Mouse (Mus musculus) cerebellum, adult 11 months (tissue): ENCODE measurements around the gene Iqcf1.

Experiments
- DNase-seq: peaks from one replicate; pipeline ENCODE4 v3.0.0; 2022

Gene Iqcf1

DNA sequence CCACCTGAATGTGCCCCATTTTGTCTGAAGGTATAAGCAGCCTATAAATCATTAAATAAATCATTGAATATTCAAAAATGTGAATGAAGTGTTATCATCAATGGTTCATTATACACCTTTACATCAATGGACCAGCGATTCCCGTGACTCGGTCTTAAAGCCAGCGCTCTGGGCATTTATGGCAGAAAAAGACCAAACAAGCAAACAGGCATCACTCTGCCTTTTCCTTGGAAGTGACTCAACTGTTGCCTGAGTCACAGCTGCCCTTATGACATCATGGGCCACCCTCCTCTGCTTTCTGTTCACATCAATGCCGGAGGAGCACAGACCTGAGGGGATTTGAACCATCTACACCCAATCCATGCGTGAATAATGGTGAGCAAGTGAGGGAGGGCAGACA lies at the start of gene Iqcf1:
Gene Iqcf1 (plus strand): TSS at position 301 of the 400 bp plus-strand sequence.
- no peak for DNase-seq

DNA sequence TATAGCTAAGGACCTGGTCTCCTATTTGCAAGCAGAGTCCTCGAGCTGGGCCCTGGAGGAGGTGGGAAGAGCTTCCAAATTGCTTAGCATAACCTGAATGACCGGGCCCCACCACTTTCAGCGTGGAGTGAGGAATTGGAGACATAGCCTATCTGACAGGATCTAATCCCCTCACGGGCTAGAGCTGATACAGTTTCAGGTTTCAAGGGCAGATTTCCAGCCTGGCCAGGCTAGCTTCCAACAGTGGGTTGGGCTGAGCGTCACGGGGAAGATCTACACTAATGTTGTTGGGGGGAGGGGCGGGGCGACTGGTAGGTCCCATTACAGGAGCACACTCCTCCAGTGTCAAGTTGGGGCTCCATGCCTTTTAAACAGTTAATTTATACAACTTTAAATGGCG lies 49.1 kb upstream of the Iqcf1 start:
- DNase-seq, result no peak

DNA sequence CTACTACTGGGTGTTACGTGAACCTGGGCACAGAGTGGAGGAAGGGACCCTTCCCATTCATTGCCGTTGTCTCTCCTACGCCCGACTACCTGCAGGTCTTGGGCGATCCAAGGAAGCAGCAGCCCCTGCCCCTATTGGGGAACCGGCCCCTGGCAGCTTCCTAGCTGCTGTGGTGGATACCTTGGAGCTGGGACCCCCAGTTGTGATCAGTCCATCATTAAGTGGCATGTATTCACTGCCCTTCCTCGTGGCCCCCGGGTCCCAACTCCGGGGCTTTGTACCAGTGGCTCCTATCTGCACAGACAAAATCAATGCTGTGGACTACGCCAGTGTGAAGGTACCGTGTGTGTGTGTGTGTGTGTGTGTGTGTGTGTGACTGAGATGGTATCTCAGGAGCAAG lies 48.5 kb upstream of the Iqcf1 start:
- DNase-seq, result no peak

DNA sequence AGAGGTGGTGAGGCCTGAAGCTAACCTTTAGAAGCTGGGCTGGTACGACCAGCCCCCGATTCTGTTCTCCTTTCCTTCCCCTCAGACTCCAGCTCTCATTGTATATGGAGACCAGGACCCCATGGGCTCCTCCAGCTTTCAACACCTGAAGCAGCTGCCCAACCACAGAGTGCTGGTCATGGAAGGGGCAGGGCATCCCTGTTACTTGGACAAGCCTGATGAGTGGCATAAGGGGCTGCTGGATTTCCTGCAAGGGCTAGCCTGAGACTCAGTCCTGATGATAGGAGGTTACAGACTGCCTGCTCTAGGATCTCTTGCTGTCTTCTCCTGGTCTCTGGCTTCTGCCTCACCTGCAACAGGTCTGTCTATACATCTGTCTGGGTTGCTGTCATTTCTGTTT lies 47.9 kb upstream of the Iqcf1 start:
- no peak for DNase-seq

DNA sequence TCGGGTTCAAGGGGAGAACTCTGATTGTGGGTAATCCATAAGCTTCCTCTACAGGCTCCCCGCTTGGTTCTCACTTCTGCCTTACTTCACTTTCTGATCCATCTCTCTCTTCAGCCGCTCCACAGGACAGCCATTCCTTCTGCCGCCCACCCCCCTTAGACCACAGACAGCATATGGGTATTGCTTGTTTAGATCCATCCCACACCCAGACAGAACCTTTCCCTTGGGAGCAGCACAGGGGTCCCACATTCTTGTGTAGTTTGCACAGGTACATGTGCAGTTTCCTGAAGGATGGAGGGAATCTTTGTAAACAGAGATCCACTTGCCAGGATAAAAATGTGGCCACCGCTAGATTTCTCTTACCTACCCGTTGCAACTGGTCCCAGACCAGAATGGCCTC lies 47.4 kb upstream of the Iqcf1 start:
- no peak for DNase-seq

DNA sequence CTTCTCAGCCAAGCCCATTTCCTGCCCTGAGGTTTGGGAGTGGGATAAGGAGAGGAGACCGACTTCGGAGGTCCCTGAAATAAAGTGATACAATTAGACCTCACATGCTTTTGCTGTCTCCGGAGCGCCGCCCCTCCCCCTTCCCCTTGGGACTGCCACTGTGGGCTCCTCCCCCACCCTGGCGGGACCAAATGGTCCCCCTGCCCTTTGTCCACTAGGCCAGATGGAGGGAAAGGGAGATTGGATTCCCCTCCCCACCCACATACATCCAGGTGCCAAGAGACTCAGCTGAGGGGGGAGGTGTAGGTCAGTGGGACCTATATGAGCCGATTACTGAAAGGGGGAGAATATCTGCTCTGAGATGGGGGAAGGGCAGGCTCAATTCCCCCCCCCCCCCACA lies 46.9 kb upstream of the Iqcf1 start:
- DNase-seq, result peak; percentile 84

DNA sequence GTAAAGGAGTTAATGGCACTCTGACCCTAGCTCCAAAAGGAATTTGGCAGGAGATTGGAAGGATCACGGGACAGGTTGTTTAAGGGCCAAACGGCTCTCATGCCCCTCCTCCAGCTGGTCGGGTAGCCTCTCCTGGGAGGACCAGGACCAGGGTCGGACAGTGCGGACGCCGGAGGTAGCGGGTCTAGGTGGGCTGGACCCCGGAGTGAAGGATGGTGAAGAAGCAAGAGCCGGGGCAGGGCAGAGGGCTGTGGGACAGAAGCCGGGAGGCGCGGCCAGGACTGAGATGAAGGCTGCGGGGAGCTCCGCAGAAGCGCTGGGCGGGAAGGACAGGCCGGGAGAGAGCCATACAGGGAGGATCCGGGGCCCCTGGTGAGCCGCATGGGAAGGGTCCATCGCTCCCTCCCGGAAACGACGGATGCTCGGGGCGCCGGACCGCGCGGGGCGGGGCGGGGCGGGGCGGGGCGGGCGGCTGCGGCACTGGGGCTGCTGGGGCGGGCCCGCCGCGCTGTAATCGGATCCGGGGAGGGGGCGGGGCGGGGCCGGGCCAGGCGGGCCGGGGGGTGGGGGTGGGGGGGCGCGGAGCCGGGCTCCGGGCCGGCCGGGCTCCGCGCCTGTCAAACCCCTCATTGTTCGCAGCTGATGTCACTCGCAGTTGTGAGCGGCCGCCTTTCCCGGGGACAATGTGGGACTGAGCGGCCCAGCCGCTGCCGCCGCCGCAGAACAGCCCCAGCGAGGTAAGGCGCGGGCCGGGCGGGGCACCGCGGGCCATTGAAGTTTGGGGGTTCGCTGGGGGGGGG lies 46.3 kb upstream of the Iqcf1 start, which contains the start of gene Pcbp4:
Gene Pcbp4 (plus strand): TSS at position 21 of the 800 bp plus-strand sequence.
- DNase-seq, result no peak

DNA sequence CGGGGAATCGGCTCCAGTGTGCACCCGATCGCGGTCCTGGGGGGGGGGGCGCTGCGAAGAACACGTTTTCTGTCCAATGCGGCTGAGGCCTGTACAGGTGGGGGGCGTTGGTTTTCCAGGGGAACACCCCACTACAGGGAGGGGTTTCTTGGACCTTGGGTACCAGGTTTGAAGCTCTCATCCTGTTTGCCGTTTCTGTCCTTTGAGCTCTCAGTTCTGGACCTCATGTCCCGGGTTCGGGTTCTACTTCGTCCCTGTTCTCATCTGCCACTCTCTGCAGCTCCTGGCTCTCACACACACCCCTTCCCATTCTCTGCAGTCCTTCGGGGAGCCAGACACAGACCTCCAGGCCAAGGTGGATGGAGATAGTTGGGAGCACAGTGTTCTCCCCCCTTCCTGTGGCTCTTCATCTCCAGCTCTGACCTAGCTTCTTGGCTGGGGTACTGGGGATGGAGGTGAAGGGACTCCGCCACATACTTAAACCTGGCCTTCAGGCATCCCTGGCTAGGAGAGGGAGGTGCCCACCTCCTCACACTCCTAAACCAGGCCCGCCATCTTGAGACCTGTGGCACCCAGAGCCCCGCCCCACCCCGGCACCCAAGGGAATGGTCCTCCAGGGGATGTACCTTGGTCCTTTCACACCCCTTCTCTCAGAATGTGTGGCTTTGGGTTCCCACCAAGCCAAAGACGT lies 45.6 kb upstream of the Iqcf1 start:
- DNase-seq, result no peak

DNA sequence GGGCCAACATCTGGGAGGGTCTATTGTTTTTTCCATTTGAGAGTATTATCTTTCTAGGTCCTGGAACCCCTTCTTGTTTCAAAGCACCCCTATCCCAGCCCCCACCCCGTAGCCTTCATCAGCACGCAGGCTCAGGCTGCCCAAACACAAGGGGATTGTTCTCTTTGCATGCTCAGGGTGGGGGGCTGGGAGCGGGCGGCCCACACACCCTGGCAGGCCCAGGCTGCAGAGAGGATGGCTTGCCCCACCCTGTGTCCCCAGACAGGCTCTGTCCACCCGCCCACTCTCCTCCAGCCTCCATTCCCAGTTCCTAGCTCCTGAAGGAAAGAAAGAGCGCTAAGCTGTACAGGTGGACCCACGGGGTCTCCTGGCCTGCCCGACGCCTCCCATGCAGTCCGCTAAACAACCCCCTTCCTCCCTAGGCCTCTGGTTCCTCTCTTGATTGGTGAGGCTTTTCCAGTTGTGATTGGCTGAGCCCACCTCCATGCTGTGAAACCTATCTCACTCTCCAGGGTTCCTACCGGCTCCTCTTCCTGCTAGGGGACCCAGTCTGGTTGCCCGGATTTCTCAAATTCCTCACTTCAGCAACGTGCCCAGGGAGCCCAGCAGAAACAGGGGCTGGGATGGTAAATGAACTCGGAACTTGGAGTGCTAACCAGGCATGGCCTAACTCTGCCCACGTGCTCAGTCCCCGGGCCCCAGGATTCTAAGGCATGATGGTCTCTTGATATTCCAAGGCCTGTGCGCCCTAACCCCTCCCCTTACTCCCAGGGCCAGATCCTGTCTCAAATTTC lies 44.7 kb upstream of the Iqcf1 start:
- no peak for DNase-seq

DNA sequence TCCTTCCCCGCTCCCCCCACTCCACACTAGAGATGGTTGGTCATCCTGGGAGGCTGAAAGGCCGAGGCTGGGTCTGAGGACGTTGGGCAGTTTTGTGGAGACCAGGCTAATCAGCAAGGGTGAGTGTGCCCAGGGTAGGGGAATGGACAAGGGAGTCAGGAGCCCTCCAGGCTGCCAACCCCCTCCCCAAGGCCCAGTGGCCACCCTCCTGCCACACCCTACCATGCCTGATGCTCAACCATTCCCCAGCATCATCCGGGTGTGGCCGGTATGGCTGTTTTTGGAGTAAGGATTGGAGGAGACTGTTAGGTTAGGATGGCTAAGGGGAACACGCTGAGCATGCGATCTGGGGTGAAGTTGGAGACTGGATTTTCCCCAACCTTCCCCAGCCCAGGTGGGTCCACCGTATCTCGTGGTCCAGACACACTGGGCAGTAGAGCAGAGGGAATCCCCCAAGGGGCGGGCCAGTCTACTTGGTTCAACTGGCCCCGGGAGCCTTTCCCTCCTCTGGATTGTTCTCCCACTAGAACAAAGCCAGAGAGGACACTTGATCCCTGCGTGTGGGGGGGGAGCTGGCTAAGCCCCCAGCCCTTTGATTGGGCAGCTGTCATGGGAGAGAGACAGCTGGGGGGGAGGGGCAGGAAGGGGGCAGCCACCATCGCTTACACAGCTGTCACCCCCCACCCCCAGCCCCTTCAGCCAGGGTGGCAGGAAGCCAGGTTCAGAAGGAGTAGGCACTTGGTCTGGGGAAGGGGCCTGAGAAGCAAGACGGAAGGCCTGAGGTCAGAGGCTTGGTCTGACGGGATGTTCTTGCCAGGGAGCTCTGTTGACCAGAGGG lies 43.2 kb upstream of the Iqcf1 start:
- no peak for DNase-seq

DNA sequence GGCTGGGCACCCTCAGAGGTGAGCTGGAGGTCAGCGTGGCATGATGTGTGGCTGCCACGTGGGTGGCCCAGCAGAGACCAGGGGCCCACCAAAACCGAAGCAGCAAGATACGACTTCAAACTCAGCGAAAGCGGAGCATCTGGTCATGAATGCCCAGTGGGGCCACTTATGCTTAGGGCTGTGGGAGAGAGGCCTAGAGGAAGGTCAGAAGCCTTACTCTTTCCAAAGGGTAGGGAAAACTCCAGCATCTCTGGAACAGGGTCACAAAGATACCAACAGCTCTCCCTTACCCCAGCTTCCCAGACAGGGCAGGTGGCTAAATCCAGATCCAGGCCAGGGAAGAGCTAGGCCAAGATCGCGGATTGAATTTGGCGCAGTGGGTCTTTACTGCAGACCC lies 42.6 kb upstream of the Iqcf1 start:
- DNase-seq, result no peak

DNA sequence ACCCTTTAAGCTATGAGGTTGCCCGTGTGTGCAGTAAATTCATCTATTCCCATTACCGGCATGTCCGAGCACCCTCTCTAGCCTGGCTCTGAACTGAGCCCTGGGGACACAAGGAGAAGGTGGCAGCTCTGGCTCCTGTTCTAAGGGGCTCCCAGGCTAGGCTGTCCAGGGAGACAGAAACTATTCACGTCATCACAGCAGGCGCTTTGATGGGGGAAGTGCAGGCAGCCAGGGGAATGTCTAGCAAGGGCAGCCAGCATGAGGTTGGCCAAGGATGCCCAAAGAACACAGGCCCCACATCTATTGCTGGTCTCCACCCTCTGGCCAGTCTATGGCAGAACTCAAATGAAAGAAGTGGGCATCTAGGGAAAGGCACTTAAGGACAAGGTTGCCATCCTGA lies 41.8 kb upstream of the Iqcf1 start:
- no peak for DNase-seq

DNA sequence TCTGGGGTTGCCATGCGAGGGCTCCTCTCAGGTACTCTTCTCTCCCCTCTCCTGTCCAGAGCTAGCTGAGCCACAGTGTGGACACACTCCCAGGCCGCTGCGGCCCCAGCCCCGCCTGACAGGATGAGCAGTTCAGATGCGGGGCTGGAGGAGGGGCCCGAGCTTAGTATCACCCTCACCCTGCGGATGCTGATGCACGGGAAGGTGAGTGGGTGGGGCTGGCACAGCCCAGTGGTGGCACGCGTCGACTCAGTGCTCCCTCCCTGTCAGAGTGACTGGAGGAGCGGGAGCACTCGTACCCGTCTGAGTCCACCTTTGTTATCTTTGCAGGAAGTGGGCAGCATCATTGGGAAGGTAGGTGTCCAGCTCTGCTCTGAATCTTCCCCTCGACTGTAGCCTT lies 39.8 kb upstream of the Iqcf1 start:
- peak; percentile 61 for DNase-seq

DNA sequence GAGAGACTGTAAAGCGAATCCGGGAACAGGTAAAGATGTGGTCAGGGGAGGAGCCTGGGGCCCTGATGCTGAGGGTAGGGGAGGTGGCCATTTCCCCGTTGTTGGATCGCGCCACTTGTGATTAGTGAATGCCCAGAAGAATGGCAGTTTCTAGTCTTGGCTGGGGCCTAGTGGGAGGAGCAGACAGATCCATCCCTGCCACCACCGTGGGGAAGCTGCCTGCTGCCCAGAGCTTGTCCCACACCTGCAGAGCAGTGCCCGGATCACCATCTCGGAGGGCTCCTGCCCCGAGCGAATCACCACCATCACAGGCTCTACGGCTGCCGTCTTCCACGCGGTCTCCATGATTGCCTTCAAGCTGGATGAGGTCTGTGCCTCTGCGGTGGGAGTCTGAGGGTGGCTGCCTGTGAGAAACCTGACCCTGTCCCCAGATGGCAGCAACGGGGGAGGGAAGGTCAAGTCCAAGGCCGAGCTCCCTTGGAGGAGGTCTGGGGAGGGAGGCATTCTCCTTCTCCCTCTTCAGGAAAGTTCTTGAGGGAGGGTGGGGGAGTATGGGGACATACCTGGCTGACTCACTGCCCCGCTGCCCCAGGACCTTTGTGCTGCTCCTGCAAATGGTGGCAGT lies 39.3 kb upstream of the Iqcf1 start:
- peak; percentile 75 for DNase-seq

DNA sequence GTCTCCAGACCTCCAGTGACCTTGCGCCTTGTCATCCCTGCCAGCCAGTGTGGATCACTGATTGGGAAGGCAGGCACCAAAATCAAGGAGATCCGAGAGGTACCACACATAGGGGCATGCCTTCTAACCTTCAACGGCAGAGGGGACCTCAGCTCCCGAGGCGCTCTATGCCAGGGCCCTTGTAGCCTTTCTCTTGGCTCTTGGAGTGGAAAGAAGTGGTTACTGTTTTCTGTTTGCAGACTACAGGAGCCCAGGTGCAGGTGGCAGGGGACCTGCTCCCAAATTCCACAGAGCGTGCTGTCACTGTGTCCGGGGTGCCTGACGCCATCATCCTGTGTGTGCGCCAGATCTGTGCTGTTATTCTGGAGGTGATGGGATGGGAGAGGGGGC lies 38.7 kb upstream of the Iqcf1 start:
- DNase-seq, result peak; percentile 47

DNA sequence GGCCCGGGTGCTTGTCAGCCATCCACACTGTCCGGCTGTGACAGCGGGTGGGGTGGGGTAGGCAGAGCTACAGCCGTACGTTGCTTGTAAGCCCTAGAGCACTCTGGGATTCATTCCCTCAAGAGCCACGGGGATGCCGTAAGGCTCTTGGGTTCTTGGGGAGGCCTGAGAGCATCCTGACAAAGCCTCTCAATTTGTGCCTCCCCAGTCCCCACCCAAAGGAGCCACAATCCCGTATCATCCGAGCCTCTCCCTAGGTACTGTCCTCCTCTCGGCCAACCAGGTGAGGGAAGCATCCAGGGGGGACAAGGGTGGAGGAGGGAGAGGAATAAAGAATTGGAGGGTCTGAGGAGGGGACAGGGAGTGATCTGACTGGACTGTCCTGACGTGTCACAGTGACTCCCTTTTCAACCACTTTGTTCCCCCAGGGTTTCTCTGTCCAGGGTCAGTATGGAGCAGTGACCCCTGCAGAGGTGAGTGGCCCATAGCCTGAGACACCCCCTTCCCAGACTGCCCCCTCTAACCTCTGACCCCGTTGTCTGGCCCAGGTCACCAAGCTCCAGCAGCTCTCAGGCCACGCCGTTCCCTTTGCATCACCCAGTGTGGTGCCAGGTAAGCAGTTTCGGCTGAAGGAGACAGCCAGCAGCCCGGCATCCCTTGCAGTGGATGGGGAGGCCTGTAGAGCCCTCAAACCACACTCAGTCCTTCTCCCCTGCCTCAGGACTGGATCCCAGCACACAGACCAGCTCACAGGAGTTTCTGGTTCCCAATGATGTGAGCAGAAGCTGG lies 37.9 kb upstream of the Iqcf1 start:
- DNase-seq, result peak; percentile 56

DNA sequence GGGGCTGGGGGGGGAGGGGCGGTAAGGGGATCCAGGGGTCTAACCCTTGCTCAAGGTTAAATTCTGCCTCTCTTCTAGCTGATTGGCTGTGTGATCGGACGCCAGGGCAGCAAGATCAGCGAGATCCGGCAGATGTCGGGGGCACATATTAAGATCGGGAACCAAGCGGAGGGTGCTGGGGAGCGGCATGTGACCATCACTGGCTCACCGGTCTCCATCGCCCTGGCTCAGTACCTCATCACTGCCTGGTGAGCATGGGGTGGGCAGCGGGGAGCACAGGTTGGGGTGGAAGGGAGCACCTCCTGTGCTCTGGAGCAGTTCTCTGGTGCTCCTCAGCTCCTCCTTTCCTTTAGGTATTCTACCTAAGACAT lies 37.4 kb upstream of the Iqcf1 start:
- DNase-seq, result peak; percentile 47

DNA sequence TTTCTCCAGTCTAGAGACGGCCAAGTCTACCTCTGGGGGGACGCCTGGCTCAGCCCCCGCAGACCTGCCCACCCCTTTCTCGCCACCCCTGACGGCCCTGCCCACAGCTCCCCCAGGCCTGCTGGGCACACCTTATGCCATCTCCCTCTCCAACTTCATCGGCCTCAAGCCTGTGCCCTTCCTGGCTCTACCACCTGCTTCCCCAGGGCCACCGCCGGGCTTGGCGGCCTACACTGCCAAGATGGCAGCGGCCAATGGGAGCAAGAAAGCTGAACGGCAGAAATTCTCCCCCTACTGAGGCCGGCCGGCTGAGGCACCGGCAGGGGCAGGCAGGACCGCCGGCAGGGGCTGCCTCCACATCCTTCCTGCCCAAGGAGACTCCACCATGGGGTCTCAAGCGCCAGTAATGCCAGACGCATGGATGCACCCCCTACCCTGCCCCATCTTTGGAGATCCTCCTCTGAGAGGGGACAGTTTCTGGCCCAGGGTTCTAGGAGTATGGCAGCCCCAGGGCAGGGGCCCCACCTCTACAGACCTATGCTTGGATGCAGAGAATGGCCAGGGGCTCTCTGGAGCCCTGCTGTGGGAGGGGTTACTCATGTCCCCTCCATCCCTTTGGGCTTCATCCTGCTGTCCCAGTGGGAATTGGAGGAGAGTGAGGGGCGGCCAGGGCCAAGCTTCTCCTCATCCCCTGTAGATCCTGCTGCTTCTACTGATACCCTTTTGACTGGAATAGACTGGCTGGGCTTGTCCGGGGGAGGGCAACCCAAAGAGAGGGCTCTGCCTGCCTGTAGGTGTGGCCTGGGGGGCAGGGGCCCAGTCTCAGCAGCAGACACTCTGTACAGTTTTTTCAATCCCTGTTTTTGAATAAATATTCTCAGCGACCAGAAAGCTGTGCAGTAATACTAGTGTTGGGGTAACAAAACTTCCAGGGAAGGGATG lies 36.4 kb upstream of the Iqcf1 start:
- peak; percentile 86 for DNase-seq

DNA sequence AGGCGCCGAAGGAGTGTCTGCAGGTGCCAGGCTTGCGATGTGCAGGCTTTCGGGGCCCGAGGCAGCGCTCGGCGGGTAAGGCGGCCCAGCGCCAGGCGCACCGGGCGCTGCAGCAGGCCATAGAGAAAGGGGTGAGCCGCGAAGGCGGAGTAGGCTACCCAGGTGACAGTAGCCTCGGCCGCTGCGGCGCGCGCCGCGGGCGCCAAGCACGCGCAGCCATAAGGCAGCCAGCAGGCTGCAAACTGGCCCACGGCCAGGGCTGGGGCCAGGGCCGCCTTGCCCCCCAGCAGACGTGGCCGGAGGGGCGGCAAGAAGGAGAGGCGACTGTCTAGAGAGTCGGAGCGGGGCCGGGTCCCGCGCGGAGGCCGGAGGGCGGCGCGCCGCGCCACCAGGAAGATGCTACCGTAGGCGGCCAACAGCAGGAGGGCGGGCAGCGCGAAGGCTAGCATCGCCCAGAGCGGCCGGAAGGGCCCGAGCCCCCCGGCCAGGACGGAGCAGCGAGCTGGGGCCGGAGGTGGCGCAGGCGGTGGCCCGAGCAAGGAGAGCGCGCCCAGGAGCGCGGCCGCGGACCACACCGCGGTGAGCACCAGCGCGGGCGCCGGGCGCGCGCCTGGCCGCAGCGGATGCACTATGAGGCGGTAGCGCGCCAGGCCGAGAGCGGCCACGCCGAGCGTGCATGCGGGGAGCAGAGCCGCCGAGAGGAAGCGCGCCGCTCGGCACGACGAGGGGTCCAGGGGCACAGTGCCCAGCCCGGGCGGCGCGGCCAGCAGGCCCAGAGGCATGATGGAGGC lies 34.8 kb upstream of the Iqcf1 start:
- DNase-seq, result peak; percentile 90
